In the genomic region with DNA sequence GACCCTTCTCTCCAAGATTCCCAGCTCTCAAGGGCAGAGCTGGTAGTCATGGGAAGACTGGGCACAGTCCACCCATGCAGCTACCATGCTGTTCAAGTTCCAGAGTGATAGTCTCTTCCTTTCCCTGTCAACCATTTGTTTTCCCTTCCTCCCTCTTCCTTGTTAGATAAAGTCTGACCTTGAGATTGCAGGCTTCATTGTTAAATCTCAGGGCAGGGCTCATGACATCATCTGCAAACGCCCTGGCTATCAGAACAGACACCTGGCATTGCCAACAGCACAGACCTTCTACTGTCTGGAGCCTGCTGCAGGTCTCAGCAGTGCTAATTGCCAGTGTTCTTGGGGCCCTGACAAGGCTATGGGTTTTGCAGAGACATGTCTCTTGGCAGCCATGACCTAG, we compare ENCODE assay signal across 22 mouse cellular contexts. TPM values are rescaled to one million over a fixed set of nuclear protein-coding genes. Genes with fewer than 3 reads are reported as not detected.
DNase-seq lines count a peak whose midpoint lies in the region; ATAC-seq and TF ChIP-seq lines count a peak whose summit lies in the region.
"Had no signal": no experiment of that assay in that cellular context is flagged by ENCODE, and none has a peak within 500 bp of the region (broad histone marks: within the 10 kb centered on the region; RNA-seq: fewer than 3 reads in every experiment).

No protein-coding gene starts in this region.

- H3K9ac ChIP-seq in heart, postnatal 0 days (replicated peaks; ENCODE audit: low read depth, low read length), result no peak overlapping the region
- H3K9ac ChIP-seq in intestine, postnatal 0 days (ENCODE audit: low read depth, low read length), result no peak overlapping the region
- H3K9ac ChIP-seq in stomach, postnatal 0 days (ENCODE audit: low read length), result no peak overlapping the region
- H3K9ac ChIP-seq: forebrain, postnatal 0 days; limb, embryonic 15.5 days; liver, embryonic 15.5 days; neural tube, embryonic 15.5 days had no signal

- no peak for TF ChIP-seq CTCF in heart, postnatal 0 days (IDR thresholded peaks at IDR 0.05; ENCODE audit: low read depth)
- no peak for TF ChIP-seq CTCF in intestine, postnatal 0 days (IDR thresholded peaks at IDR 0.05; ENCODE audit: low read depth)
- no peak for TF ChIP-seq CTCF in stomach, postnatal 0 days (IDR thresholded peaks at IDR 0.05; ENCODE audit: low read depth)

- H3K27me3 ChIP-seq in heart, postnatal 0 days (ENCODE audit: control insufficient read depth, insufficient read depth, low read length), result no peaks in the 10 kb centered on the region
- no peaks in the 10 kb centered on the region for H3K27me3 ChIP-seq in intestine, postnatal 0 days (replicated peaks; ENCODE audit: control insufficient read depth, insufficient read depth, low read length)
- H3K27me3 ChIP-seq in stomach, postnatal 0 days (ENCODE audit: control insufficient read depth, insufficient read depth, low read length), result no peaks in the 10 kb centered on the region
- H3K27me3 ChIP-seq: limb, embryonic 15.5 days; liver, embryonic 15.5 days; neural tube, embryonic 15.5 days had no signal

- H3K9me3 ChIP-seq in heart, postnatal 0 days (replicated peaks; ENCODE audit: control insufficient read depth, low read length), result no peaks in the 10 kb centered on the region
- no peaks in the 10 kb centered on the region for H3K9me3 ChIP-seq in intestine, postnatal 0 days (ENCODE audit: control insufficient read depth)
- no peaks in the 10 kb centered on the region for H3K9me3 ChIP-seq in stomach, postnatal 0 days (ENCODE audit: control insufficient read depth, low read length)
- H3K9me3 ChIP-seq: forebrain, embryonic 10.5 days; hindbrain, embryonic 10.5 days; limb, embryonic 15.5 days; liver, embryonic 15.5 days; neural tube, embryonic 15.5 days had no signal

- intact Hi-C loops in heart, postnatal 14 days (cut with DNase I), result loop anchor here (10.0 kb wide), 1 partner anchor 373 kb away; no protein-coding TSS in a partner anchor

- 0 out of 2 replicates have a peak, but pooled peaks cover 6% of the 10 kb centered on the region for H3K4me1 ChIP-seq in heart, postnatal 0 days (ENCODE audit: control insufficient read depth, insufficient read depth)
- no peaks in the 10 kb centered on the region; the same call in 1 of the 2 replicates for H3K4me1 ChIP-seq in intestine, postnatal 0 days (replicated peaks; ENCODE audit: control insufficient read depth, insufficient read depth, low read length)
- H3K4me1 ChIP-seq in stomach, postnatal 0 days (replicated peaks; ENCODE audit: control insufficient read depth, insufficient read depth), result no peaks in the 10 kb centered on the region
- H3K4me1 ChIP-seq: hindbrain, embryonic 10.5 days; limb, embryonic 15.5 days; liver, embryonic 15.5 days had no signal

- WGBS in heart, postnatal 0 days, result 24% methylated on average over 1 of the region's 1 CpGs
- WGBS in intestine, postnatal 0 days, result 53% methylated on average over 1 of the region's 1 CpGs
- 67% methylated on average over 1 of the region's 1 CpGs for WGBS in stomach, postnatal 0 days

- no peak for TF ChIP-seq EP300 in heart, postnatal 0 days (IDR thresholded peaks at IDR 0.05; ENCODE audit: low read depth)
- TF ChIP-seq EP300 in stomach, postnatal 0 days (optimal IDR thresholded peaks at IDR 0.05), result no peak

- H3K4me3 ChIP-seq in heart, postnatal 0 days (ENCODE audit: low read depth, low read length), result no peak overlapping the region
- no peak overlapping the region for H3K4me3 ChIP-seq in intestine, postnatal 0 days (ENCODE audit: low read depth, low read length)
- no peak overlapping the region for H3K4me3 ChIP-seq in stomach, postnatal 0 days (ENCODE audit: low read depth, low read length)
- H3K4me3 ChIP-seq: forebrain, embryonic 10.5 days; hindbrain, embryonic 10.5 days; limb, embryonic 15.5 days; liver, embryonic 15.5 days; neural tube, embryonic 15.5 days had no signal

- no peak overlapping the region for H3K4me2 ChIP-seq in heart, postnatal 0 days (ENCODE audit: low read depth, low read length)
- H3K4me2 ChIP-seq in intestine, postnatal 0 days (replicated peaks; ENCODE audit: low read depth), result no peak overlapping the region
- no peak overlapping the region for H3K4me2 ChIP-seq in stomach, postnatal 0 days (replicated peaks; ENCODE audit: low read depth)
- H3K4me2 ChIP-seq: limb, embryonic 15.5 days; liver, embryonic 15.5 days; neural tube, embryonic 15.5 days had no signal

- H3K36me3 ChIP-seq in heart, postnatal 0 days (replicated peaks; ENCODE audit: control insufficient read depth, insufficient read depth, low read length), result peaks cover 97% of the 10 kb centered on the region
- peaks cover 98% of the 10 kb centered on the region for H3K36me3 ChIP-seq in intestine, postnatal 0 days (ENCODE audit: control insufficient read depth, insufficient read depth)
- peaks cover 47% of the 10 kb centered on the region for H3K36me3 ChIP-seq in stomach, postnatal 0 days (ENCODE audit: control insufficient read depth, insufficient read depth, low read length)

- H3K27ac ChIP-seq in heart, postnatal 0 days (ENCODE audit: low read depth), result peak overlapping the region; percentile 22; the same call in 1 of the 2 replicates
- peak overlapping the region; percentile 73 for H3K27ac ChIP-seq in intestine, postnatal 0 days (ENCODE audit: low read depth, low read length)
- peak overlapping the region; percentile 69 for H3K27ac ChIP-seq in stomach, postnatal 0 days (replicated peaks)
- H3K27ac ChIP-seq: forebrain, embryonic 10.5 days; hindbrain, embryonic 10.5 days; hindbrain, postnatal 0 days; limb, embryonic 15.5 days; liver, embryonic 15.5 days; neural tube, embryonic 15.5 days had no signal

- peak; percentile 45 to 47 for DNase-seq in cerebellum, postnatal 14 days
- peak; percentile 39 for DNase-seq in heart, postnatal 0 days (ENCODE audit: low spot score)
- no peak for DNase-seq in heart, postnatal 14 days
- DNase-seq in stomach, postnatal 0 days (ENCODE audit: low spot score), result peak; percentile 66
- DNase-seq in layer of hippocampus, postnatal 36 days, result no peak
- no peak for DNase-seq in urinary bladder, postnatal 10 days (ENCODE audit: low spot score)
- DNase-seq: adrenal gland, postnatal 10 days; cerebellum, adult 11-12 months; embryo, embryonic 11 days; forebrain, postnatal 0 days; kidney, adult 8-10 months; kidney, postnatal 36 days; right cerebral cortex, postnatal 14 days had no signal

- ATAC-seq in cerebellum, adult (ENCODE audit: insufficient number of reproducible peaks, low FRiP score, low TSS enrichment), result no peak
- ATAC-seq in heart, postnatal 0 days (ENCODE audit: insufficient read depth, low read depth), result peak; percentile 48
- peak; percentile 95 for ATAC-seq in intestine, postnatal 0 days
- peak; percentile 84 for ATAC-seq in stomach, postnatal 0 days (ENCODE audit: low FRiP score, low TSS enrichment)
- ATAC-seq: forebrain, postnatal 0 days; hindbrain, postnatal 0 days; midbrain, embryonic 16.5 days had no signal

RNA-seq across cellular contexts. Expression of a gene that starts 48.9 kb away (rescaled TPM):
- 6.4 and 7.7 TPM in 2 replicates for total RNA-seq in heart, postnatal 0 days (2014; rRNA removed; ENCODE audit: low replicate concordance)
- 2.4 and 2.9 TPM in 2 replicates for polyA plus RNA-seq in heart, postnatal 0 days (2015; fragmentation: Nextera tagmentation; extraction: Ambion mirVana)
- total RNA-seq in heart, postnatal 14 days (2021), result 1 to 10 TPM; 8.7 to 9.1 TPM
- polyA plus RNA-seq in intestine, postnatal 0 days (2015; fragmentation: Nextera tagmentation; extraction: Ambion mirVana), result 3.4 and 4.0 TPM in 2 replicates
- 3.8 and 4.0 TPM in 2 replicates for polyA plus RNA-seq in stomach, postnatal 0 days (2015; fragmentation: Nextera tagmentation; extraction: Ambion mirVana)
- 10 to 100 TPM; 15.3 to 18.0 TPM for total RNA-seq in layer of hippocampus, postnatal 36 days (2021)

Comparison
In these comparisons a context has a peak if more than half of its experiments do, and no peak if none do; other contexts are left out.
1. DNase-seq: peak in cerebellum, postnatal 14 days (2 of 2), heart, postnatal 0 days (single experiment) and stomach, postnatal 0 days (single experiment); none in heart, postnatal 14 days (0 of 2), layer of hippocampus, postnatal 36 days (0 of 2) and urinary bladder, postnatal 10 days (single experiment).
2. H3K27ac ChIP-seq: peak in every context shown above with its lines; median percentile 73 in intestine, postnatal 0 days; 69 in stomach, postnatal 0 days; 22 in heart, postnatal 0 days.